Mouse (Mus musculus): ENCODE measurements around the gene Cntnap1. TPM values are rescaled to one million over a fixed set of nuclear protein-coding genes. Genes with fewer than 3 reads are reported as not detected.
"Not testable (repeated sequence)": the region's sequence is repeated elsewhere in the genome, so short reads cannot be mapped to it uniquely, and the experiment has no call there.

Gene Cntnap1
- total RNA-seq, 2 experiments from 2014 or later, result 154 to 162 TPM

GRCm38 (mm10) chr11:101149178-101150105, 20.9 kb upstream of the Cntnap1 start:
- no peak for DNase-seq (ENCODE audit: low spot score in 2 of 2)

GRCm38 (mm10) chr11:101151063-101151462, 19.3 kb upstream of the Cntnap1 start:
- no peak for DNase-seq (ENCODE audit: low spot score in 2 of 2)

GRCm38 (mm10) chr11:101152825-101153224, 17.5 kb upstream of the Cntnap1 start:
- no peak for DNase-seq (ENCODE audit: low spot score in 2 of 2)

- DNase-seq (ENCODE audit: low spot score in 2 of 2), result no peak
Measured at GRCm38 (mm10) chr11:101154648-101155047, 15.7 kb upstream of the Cntnap1 start.

GRCm38 (mm10) chr11:101155151-101155550, 15.2 kb upstream of the Cntnap1 start:
- no peak for DNase-seq (ENCODE audit: low spot score in 2 of 2)

GRCm38 (mm10) chr11:101155728-101156371, 14.5 kb upstream of the Cntnap1 start, which contains the start of gene Tubg2:
Tubg2 (plus strand) TSS chr11:101155907.
- peak; percentile 78 to 88 for DNase-seq (ENCODE audit: low spot score in 2 of 2)

- DNase-seq (ENCODE audit: low spot score in 2 of 2), result not testable (repeated sequence)
Measured at GRCm38 (mm10) chr11:101160151-101160550, 10.2 kb upstream of the Cntnap1 start.

GRCm38 (mm10) chr11:101160981-101161505, 9.3 kb upstream of the Cntnap1 start:
- DNase-seq (ENCODE audit: low spot score in 2 of 2), result not testable (repeated sequence)

GRCm38 (mm10) chr11:101161551-101161950, 8.8 kb upstream of the Cntnap1 start:
- DNase-seq (ENCODE audit: low spot score in 2 of 2), result no peak

GRCm38 (mm10) chr11:101162301-101162700, 8.0 kb upstream of the Cntnap1 start:
- DNase-seq (ENCODE audit: low spot score in 2 of 2), result no peak

GRCm38 (mm10) chr11:101162772-101163171, 7.6 kb upstream of the Cntnap1 start:
- peak in 1 of 2 experiments; percentile 43 for DNase-seq (ENCODE audit: low spot score in 2 of 2)

- no peak for DNase-seq (ENCODE audit: low spot score in 2 of 2)
Measured at GRCm38 (mm10) chr11:101163476-101164350, 6.6 kb upstream of the Cntnap1 start.

GRCm38 (mm10) chr11:101164351-101164665, 6.0 kb upstream of the Cntnap1 start:
- DNase-seq (ENCODE audit: low spot score in 2 of 2), result no peak

- DNase-seq (ENCODE audit: low spot score in 2 of 2), result no peak
Measured at GRCm38 (mm10) chr11:101164677-101165580, 5.4 kb upstream of the Cntnap1 start.

GRCm38 (mm10) chr11:101166357-101166756, 4.0 kb upstream of the Cntnap1 start:
- DNase-seq (ENCODE audit: low spot score in 2 of 2), result no peak

GRCm38 (mm10) chr11:101167211-101167962, 2.9 kb upstream of the Cntnap1 start:
- no peak for DNase-seq (ENCODE audit: low spot score in 2 of 2)

GRCm38 (mm10) chr11:101167963-101168300, 2.4 kb upstream of the Cntnap1 start:
- DNase-seq (ENCODE audit: low spot score in 2 of 2), result no peak

- DNase-seq (ENCODE audit: low spot score in 2 of 2), result no peak
Measured at GRCm38 (mm10) chr11:101168301-101168980, 1.9 kb upstream of the Cntnap1 start.
